ENCODE assay signal across 18 mouse cellular contexts in the genomic region with DNA sequence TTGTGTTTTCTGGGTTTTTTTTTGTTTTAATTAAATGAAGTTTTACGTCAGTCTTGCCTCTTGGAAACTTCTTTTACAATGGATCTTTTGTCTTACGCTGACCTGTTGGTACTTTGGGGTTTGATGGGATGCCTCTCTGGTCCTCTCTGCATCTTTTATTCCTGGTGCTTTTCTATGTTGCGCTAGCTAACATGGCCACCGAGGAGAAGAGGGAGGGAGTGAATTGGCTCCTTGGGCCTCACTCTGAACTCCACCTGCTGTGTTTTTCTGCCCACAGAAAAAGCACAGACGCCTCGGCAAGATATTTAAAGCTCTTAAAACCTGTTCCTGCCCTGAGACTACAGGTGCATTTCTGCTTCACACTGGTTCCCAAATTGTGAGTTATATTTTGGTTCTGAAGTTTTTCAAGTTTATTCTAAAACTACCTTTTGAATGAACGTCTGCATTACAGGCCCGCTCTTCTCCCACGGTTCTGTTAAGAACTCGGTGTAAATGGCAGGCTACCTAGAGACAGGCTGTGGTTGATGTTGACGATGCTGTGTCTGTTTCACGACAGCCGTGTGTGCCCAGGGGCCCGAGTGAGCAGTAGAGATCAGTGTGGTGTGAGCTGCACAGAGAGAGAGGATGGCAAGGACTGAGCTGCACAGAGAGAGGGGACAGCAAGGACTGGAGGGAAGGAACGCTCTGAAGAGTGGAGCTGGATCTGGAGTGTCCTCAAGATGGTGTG. TPM values are rescaled to one million over a fixed set of nuclear protein-coding genes. Genes with fewer than 3 reads are reported as not detected.
A peak's percentile ranks its signal among the peaks of the same experiment; 100 is the strongest.
DNase-seq lines count a peak whose midpoint lies in the region; ATAC-seq lines count a peak whose summit lies in the region.
"Had no signal": no experiment of that assay in that cellular context is flagged by ENCODE, and none has a peak within 500 bp of the region (broad histone marks: within the 10 kb centered on the region; RNA-seq: fewer than 3 reads in every experiment).

No protein-coding gene starts in this region.

- no peak overlapping the region for H3K9ac ChIP-seq in forebrain, embryonic 16.5 days (replicated peaks; ENCODE audit: low read depth, low read length)
- no peak overlapping the region for H3K9ac ChIP-seq in limb, embryonic 12.5 days (replicated peaks)

- DNase-seq in forebrain, embryonic 10.5 days (ENCODE audit: extremely low spot score, low spot score): no peak
- DNase-seq in limb, embryonic 10.5 days (ENCODE audit: low spot score): no peak
- peak; percentile 29 for DNase-seq in thymus, postnatal 4 days
- DNase-seq in thymus, postnatal 25 days: no peak
- DNase-seq in urinary bladder, postnatal 4 days (ENCODE audit: low spot score in 2 of 2): no peak
- DNase-seq in urinary bladder, adult 18-20 months (ENCODE audit: low spot score in 2 of 2): no peak
- DNase-seq: adrenal gland, postnatal 25 days; cerebellum, adult 11 months; gastrocnemius, postnatal 36 days; layer of hippocampus, adult 9-11 months; liver, embryonic 13.5 days had no signal

- 41% methylated on average over 15 of the region's 15 CpGs for WGBS in forebrain, embryonic 10.5 days
- WGBS in forebrain, embryonic 16.5 days: 24% methylated on average over 15 of the region's 15 CpGs
- WGBS in limb, embryonic 12.5 days: 73% methylated on average over 15 of the region's 15 CpGs
- WGBS in limb, embryonic 10.5 days: 81% methylated on average over 15 of the region's 15 CpGs

- no peaks in the 10 kb centered on the region for H3K9me3 ChIP-seq in forebrain, embryonic 10.5 days
- H3K9me3 ChIP-seq in forebrain, embryonic 16.5 days (ENCODE audit: control insufficient read depth, low read length): no peaks in the 10 kb centered on the region
- no peaks in the 10 kb centered on the region for H3K9me3 ChIP-seq in limb, embryonic 12.5 days
- H3K9me3 ChIP-seq in limb, embryonic 10.5 days (replicated peaks): no peaks in the 10 kb centered on the region
- H3K9me3 ChIP-seq: embryonic facial prominence, embryonic 15.5 days; heart, embryonic 15.5 days; liver, embryonic 13.5 days; neural tube, embryonic 12.5 days had no signal

- peaks cover 56% of the 10 kb centered on the region for H3K4me1 ChIP-seq in forebrain, embryonic 10.5 days
- peaks cover 43% of the 10 kb centered on the region for H3K4me1 ChIP-seq in forebrain, embryonic 16.5 days (replicated peaks; ENCODE audit: control insufficient read depth, insufficient read depth, low read length)
- H3K4me1 ChIP-seq in limb, embryonic 12.5 days (replicated peaks): peaks cover 45% of the 10 kb centered on the region
- H3K4me1 ChIP-seq in limb, embryonic 10.5 days: peaks cover 52% of the 10 kb centered on the region

- peak overlapping the region; percentile 35; the same call in 1 of the 2 replicates for H3K4me3 ChIP-seq in forebrain, embryonic 10.5 days
- no peak overlapping the region for H3K4me3 ChIP-seq in forebrain, embryonic 16.5 days (replicated peaks; ENCODE audit: low read length)
- H3K4me3 ChIP-seq in limb, embryonic 12.5 days (replicated peaks): no peak overlapping the region
- no peak overlapping the region for H3K4me3 ChIP-seq in limb, embryonic 10.5 days
- H3K4me3 ChIP-seq: embryonic facial prominence, embryonic 15.5 days; liver, embryonic 13.5 days; neural tube, embryonic 12.5 days had no signal

- no peak for ATAC-seq in forebrain, embryonic 16.5 days
- ATAC-seq in limb, embryonic 12.5 days (ENCODE audit: insufficient number of reproducible peaks, insufficient read depth, low FRiP score, low TSS enrichment, low read depth): no peak
- ATAC-seq: inflammation-experienced regulatory T-cells, adult 6 months; lung, postnatal 0 days had no signal

- peak overlapping the region; percentile 88 for H3K27ac ChIP-seq in forebrain, embryonic 10.5 days
- no peak overlapping the region for H3K27ac ChIP-seq in forebrain, embryonic 16.5 days (ENCODE audit: low read length)
- peak overlapping the region; percentile 85 for H3K27ac ChIP-seq in limb, embryonic 12.5 days
- no peak overlapping the region; the same call in 1 of the 2 replicates for H3K27ac ChIP-seq in limb, embryonic 10.5 days

- H3K4me2 ChIP-seq in forebrain, embryonic 16.5 days (ENCODE audit: low read length): no peak overlapping the region
- H3K4me2 ChIP-seq in limb, embryonic 12.5 days: no peak overlapping the region

- no peaks in the 10 kb centered on the region for H3K27me3 ChIP-seq in forebrain, embryonic 10.5 days (ENCODE audit: poor library complexity, severe bottlenecking)
- H3K27me3 ChIP-seq in forebrain, embryonic 16.5 days (replicated peaks; ENCODE audit: control insufficient read depth, insufficient read depth, low read length): no peaks in the 10 kb centered on the region
- no peaks in the 10 kb centered on the region for H3K27me3 ChIP-seq in limb, embryonic 12.5 days
- no peaks in the 10 kb centered on the region for H3K27me3 ChIP-seq in limb, embryonic 10.5 days (ENCODE audit: low read depth, poor library complexity, severe bottlenecking)
- H3K27me3 ChIP-seq: embryonic facial prominence, embryonic 15.5 days; heart, embryonic 15.5 days; liver, embryonic 13.5 days; neural tube, embryonic 12.5 days had no signal

- no peaks in the 10 kb centered on the region for H3K36me3 ChIP-seq in forebrain, embryonic 10.5 days (replicated peaks)
- no peaks in the 10 kb centered on the region for H3K36me3 ChIP-seq in forebrain, embryonic 16.5 days (ENCODE audit: control insufficient read depth, insufficient read depth)
- no peaks in the 10 kb centered on the region for H3K36me3 ChIP-seq in limb, embryonic 12.5 days
- H3K36me3 ChIP-seq in limb, embryonic 10.5 days: peaks cover 16% of the 10 kb centered on the region
- H3K36me3 ChIP-seq: embryonic facial prominence, embryonic 15.5 days; heart, embryonic 15.5 days; liver, embryonic 13.5 days; neural tube, embryonic 12.5 days had no signal

RNA-seq across cellular contexts. Expression of gene Bach2, which starts 13.5 kb away (rescaled TPM):
- polyA plus RNA-seq in forebrain, embryonic 10.5 days (2016; fragmentation: Nextera tagmentation; extraction: Ambion mirVana): 7.1 and 7.3 TPM in 2 replicates
- 32.7 and 33.3 TPM in 2 replicates for polyA plus RNA-seq in forebrain, embryonic 16.5 days (2015; fragmentation: Nextera tagmentation; extraction: Ambion mirVana)
- polyA plus RNA-seq in limb, embryonic 12.5 days (2016; fragmentation: Nextera tagmentation; extraction: Ambion mirVana): 13.3 and 14.5 TPM in 2 replicates
- polyA plus RNA-seq in limb, embryonic 10.5 days (2016; fragmentation: Nextera tagmentation; extraction: Ambion mirVana): 23.0 and 23.5 TPM in 2 replicates

Comparison
In these comparisons a context has a peak if more than half of its experiments do, and no peak if none do; other contexts are left out.
1. H3K27ac ChIP-seq: peak in forebrain, embryonic 10.5 days (single experiment) and limb, embryonic 12.5 days (single experiment); none in forebrain, embryonic 16.5 days (single experiment) and limb, embryonic 10.5 days (single experiment).